Mouse (Mus musculus): Measurements from ENCODE around the gene Pnrc2. TPM values are rescaled to one million over a fixed set of nuclear protein-coding genes. Genes with fewer than 3 reads are reported as not detected.

Gene Pnrc2
- 78.7 and 80.8 TPM in 2 replicates for total RNA-seq (2014; rRNA removed; ENCODE audit: low replicate concordance)
- 107 and 111 TPM in 2 replicates for polyA plus RNA-seq (2015; fragmentation: Nextera tagmentation; extraction: Ambion mirVana)

DNA sequence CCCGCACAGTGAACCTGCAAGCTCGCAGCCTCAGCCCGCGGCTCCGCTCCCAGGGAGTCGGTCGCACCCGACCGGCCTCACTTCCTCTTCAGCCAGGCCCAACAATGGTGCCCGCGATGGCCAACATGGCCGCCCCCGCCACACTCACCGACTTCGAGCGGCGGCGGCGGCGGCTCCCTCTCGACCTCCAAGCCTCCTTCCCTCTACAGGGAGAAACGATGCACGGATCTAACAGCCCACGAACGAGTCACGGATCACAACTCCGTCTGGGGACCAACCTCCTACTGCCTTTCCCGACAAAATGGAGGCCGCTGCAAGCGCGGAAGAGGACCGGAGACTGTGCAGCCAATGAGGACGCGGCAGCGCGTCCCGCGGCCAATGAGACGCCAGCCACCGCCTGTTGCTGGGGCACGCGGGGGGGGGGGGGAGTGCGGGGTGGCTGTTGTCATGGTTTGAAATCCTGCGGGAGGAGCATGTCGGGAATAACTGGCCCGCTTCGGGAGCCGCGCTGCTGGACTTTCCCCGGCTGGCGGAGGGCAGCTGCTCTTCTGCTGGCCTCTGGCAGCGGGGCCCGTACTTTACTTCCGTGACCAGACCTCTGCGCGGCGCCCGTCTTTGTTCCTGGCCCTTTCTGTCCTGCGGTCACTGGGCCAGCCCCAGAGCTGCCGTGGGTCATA, at the start of gene Pnrc2:
Gene Pnrc2, minus strand, starts transcription at position 325 of the 677 bp plus-strand sequence.
- under 1% methylated on average over 53 of the region's 60 CpGs for WGBS
- Histone ChIP-seq H3K4me1 (ENCODE audit: control insufficient read depth, insufficient read depth) (peaks cover 58% of the 10 kb centered on the region), H3K9me3 (replicated peaks; ENCODE audit: control insufficient read depth, low read length) (no peaks in the 10 kb centered on the region), H3K4me3 (ENCODE audit: low read depth, low read length) (peak within 1 kb of the TSS; percentile 71), H3K36me3 (replicated peaks; ENCODE audit: control insufficient read depth, insufficient read depth, low read length) (peaks cover 28% of the 10 kb centered on the region), H3K9ac (replicated peaks; ENCODE audit: low read depth, low read length) (peak within 1 kb of the TSS; percentile 88), H3K27ac (ENCODE audit: low read depth) (peak within 1 kb of the TSS; percentile 100), H3K27me3 (ENCODE audit: control insufficient read depth, insufficient read depth, low read length) (no peaks in the 10 kb centered on the region), H3K4me2 (ENCODE audit: low read depth, low read length) (peak within 1 kb of the TSS; percentile 88)
- peak; percentile 94 for DNase-seq (ENCODE audit: low spot score)
- ATAC-seq (ENCODE audit: insufficient read depth, low read depth) = peak; percentile 89
- TF ChIP-seq EP300 (IDR thresholded peaks at IDR 0.05; ENCODE audit: low read depth) (peak; percentile 66; the same call in 1 of the 2 replicates), CTCF (IDR thresholded peaks at IDR 0.05; ENCODE audit: low read depth) (no peak)

DNA sequence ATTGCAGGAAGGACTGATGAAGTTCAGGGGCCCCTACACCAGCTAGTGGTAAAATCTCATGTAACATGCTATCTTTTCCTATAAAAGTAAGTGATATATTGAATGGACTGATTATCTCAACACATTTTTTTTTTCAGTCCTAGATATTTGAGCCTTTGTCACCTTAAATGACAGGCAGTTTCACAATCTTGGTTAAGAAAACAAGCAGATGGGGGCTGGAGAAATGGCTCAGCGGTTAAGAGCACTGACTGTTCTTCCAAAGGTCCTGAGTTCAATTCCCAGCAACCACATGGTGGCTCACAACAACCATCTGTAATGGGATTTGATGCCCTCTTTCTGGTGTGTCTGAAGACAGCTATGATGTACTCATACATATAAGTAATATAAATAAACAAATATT, 48.5 kb upstream of the Pnrc2 start:
- no peak for TF ChIP-seq CTCF (IDR thresholded peaks at IDR 0.05; ENCODE audit: low read depth)
- TF ChIP-seq EP300 (IDR thresholded peaks at IDR 0.05; ENCODE audit: low read depth) = no peak
- ATAC-seq (ENCODE audit: insufficient read depth, low read depth) = no peak
- H3K27me3 ChIP-seq (ENCODE audit: control insufficient read depth, insufficient read depth, low read length) = no peaks in the 10 kb centered on the region
- H3K4me3 ChIP-seq (ENCODE audit: low read depth, low read length) = no peak overlapping the region
- H3K36me3 ChIP-seq (replicated peaks; ENCODE audit: control insufficient read depth, insufficient read depth, low read length) = peaks cover 9% of the 10 kb centered on the region; the same call in 1 of the 2 replicates
- H3K9ac ChIP-seq (replicated peaks; ENCODE audit: low read depth, low read length) = no peak overlapping the region
- H3K4me1 ChIP-seq (ENCODE audit: control insufficient read depth, insufficient read depth) = 0 out of 2 replicates have a peak, but pooled peaks cover 4% of the 10 kb centered on the region
- H3K4me2 ChIP-seq (ENCODE audit: low read depth, low read length) = peak overlapping the region; percentile 97
- WGBS = 83% methylated on average over 1 of the region's 1 CpGs
- H3K9me3 ChIP-seq (replicated peaks; ENCODE audit: control insufficient read depth, low read length) = no peaks in the 10 kb centered on the region
- peak overlapping the region; percentile 74; the same call in 1 of the 2 replicates for H3K27ac ChIP-seq (ENCODE audit: low read depth)
- DNase-seq (ENCODE audit: low spot score) = no peak

DNA sequence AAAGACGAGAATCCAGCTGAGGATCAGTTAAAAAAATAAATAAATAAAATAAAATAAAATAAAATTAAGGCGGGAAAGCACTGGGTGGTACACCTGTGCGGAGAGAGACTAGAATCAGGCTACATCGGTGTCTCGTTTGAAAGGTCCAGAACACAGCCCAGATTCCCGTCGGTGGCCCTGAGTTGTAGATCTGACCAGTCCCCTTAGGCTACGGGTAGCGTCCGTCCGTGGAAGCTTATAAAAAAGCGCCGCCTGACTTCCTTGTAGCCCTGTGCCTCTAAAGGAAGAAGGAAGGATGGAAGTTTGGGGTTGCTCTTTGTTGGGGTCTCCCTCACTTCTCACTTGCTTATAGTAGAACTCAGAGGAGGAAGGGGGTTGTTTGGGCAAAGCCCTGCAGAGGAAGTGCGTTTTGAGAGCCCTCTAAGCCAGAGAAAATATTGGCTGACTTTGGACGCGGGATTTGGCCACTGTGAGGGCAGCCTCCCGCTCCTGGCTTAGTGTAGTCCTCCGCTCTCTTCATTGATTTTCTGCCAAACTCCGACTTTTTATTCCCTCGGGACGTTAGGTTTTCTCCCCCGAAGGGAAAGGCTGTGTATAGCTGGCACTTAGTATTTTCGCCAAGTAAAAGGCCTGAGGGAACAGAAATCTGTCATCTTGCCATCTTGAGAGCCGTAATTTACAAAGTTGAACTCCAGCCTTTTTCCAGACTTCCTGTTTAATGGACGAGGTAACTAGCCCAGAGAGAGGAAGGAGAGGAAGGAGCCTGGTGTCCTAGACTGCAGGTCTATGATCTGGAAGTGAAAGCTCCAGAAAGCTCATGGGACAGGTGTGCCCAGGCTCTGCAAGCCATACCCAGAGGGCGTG, 47.8 kb upstream of the Pnrc2 start:
- peak overlapping the region; percentile 94 for H3K4me3 ChIP-seq (ENCODE audit: low read depth, low read length)
- 0 out of 2 replicates have a peak, but pooled peaks cover 4% of the 10 kb centered on the region for H3K4me1 ChIP-seq (ENCODE audit: control insufficient read depth, insufficient read depth)
- WGBS = 9% methylated on average over 26 of the region's 26 CpGs
- H3K9me3 ChIP-seq (replicated peaks; ENCODE audit: control insufficient read depth, low read length) = no peaks in the 10 kb centered on the region
- TF ChIP-seq EP300 (IDR thresholded peaks at IDR 0.05; ENCODE audit: low read depth) = no peak
- TF ChIP-seq CTCF (IDR thresholded peaks at IDR 0.05; ENCODE audit: low read depth) = no peak
- no peaks in the 10 kb centered on the region for H3K27me3 ChIP-seq (ENCODE audit: control insufficient read depth, insufficient read depth, low read length)
- DNase-seq (ENCODE audit: low spot score) = no peak
- peak overlapping the region; percentile 97 for H3K4me2 ChIP-seq (ENCODE audit: low read depth, low read length)
- H3K27ac ChIP-seq (ENCODE audit: low read depth) = peak overlapping the region; percentile 74
- H3K9ac ChIP-seq (replicated peaks; ENCODE audit: low read depth, low read length) = peak overlapping the region; percentile 75
- H3K36me3 ChIP-seq (replicated peaks; ENCODE audit: control insufficient read depth, insufficient read depth, low read length) = peaks cover 6% of the 10 kb centered on the region; the same call in 1 of the 2 replicates
- ATAC-seq (ENCODE audit: insufficient read depth, low read depth) = no peak

DNA sequence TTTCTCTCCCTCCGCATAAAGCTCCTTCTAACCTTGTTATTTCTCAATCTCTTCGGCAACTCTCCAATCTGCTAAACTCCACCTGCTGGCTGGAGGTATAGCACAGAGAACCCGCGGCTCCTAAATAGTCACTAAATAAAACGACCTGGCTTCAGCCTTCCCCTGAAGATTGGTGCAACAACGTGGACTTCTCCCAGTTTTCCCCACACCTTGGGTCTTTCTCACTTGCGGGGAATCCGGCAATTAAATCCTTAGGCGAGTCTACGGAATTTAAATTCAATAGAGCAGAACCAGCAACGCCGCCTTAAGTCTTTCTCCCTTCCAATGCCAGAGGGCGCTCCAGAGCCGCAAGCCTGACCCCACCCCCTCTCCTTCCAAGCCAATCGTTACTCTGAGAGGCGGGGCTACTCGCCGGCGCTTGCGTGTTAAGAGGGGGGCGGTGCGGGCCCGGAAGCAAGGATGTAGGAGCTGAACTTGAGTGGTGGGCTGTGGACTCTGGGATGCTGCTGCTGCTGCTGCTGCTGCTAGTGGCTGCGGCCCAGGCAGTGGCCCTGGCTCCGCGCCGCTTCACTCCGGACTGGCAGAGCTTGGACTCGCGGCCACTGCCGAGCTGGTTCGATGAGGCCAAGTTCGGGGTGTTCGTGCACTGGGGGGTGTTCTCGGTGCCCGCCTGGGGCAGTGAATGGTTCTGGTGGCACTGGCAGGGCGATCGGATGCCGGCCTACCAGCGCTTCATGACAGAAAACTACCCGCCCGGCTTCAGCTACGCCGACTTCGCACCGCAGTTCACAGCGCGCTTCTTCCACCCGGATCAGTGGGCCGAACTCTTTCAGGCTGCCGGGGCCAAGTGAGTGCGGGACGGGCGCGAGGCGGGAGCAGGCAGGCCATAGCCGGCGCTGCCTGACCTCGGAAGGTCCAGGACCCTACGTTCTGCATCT, 46.9 kb upstream of the Pnrc2 start, which contains the start of gene Fuca1:
Gene Fuca1, plus strand, starts transcription at position 432 of the 938 bp plus-strand sequence.
- DNase-seq (ENCODE audit: low spot score) (peak; percentile 98), ATAC-seq (ENCODE audit: insufficient read depth, low read depth) (peak; percentile 97)
- 0 out of 2 replicates have a peak, but pooled peaks cover 4% of the 10 kb centered on the region for H3K4me1 ChIP-seq (ENCODE audit: control insufficient read depth, insufficient read depth)
- H3K4me3 ChIP-seq (ENCODE audit: low read depth, low read length) = peak within 1 kb of the TSS; percentile 94
- no peaks in the 10 kb centered on the region; the same call in 1 of the 2 replicates for H3K36me3 ChIP-seq (replicated peaks; ENCODE audit: control insufficient read depth, insufficient read depth, low read length)
- peak within 1 kb of the TSS; percentile 97 for H3K4me2 ChIP-seq (ENCODE audit: low read depth, low read length)
- no peak for TF ChIP-seq EP300 (IDR thresholded peaks at IDR 0.05; ENCODE audit: low read depth)
- TF ChIP-seq CTCF (IDR thresholded peaks at IDR 0.05; ENCODE audit: low read depth) = peak; percentile 80
- peak within 1 kb of the TSS; percentile 75 for H3K9ac ChIP-seq (replicated peaks; ENCODE audit: low read depth, low read length)
- H3K27ac ChIP-seq (ENCODE audit: low read depth) = peak within 1 kb of the TSS; percentile 74
- H3K27me3 ChIP-seq (ENCODE audit: control insufficient read depth, insufficient read depth, low read length) = no peaks in the 10 kb centered on the region
- H3K9me3 ChIP-seq (replicated peaks; ENCODE audit: control insufficient read depth, low read length) = no peaks in the 10 kb centered on the region
- 3% methylated on average over 60 of the region's 60 CpGs for WGBS
